Mouse (Mus musculus) stomach, postnatal 0 days (tissue): ENCODE measurements at regions not wholly inside any gene's neighbourhood (a gene's known extent, or its start where the extent isn't known, plus 50 kb on each side); places are given as distances from the start of the nearest gene placed in this dataset.

Experiments used
- CTCF ChIP-seq: IDR thresholded peaks from 2 replicates; pipeline ENCODE4 v1.5.1; 2016; ENCODE audit warnings: antibody characterized with exemption, low read depth, mild to moderate bottlenecking, moderate library complexity
- EP300 ChIP-seq: optimal IDR thresholded peaks from 2 replicates; pipeline ENCODE3; 2016; ENCODE audit warnings: antibody characterized with exemption

DNA sequence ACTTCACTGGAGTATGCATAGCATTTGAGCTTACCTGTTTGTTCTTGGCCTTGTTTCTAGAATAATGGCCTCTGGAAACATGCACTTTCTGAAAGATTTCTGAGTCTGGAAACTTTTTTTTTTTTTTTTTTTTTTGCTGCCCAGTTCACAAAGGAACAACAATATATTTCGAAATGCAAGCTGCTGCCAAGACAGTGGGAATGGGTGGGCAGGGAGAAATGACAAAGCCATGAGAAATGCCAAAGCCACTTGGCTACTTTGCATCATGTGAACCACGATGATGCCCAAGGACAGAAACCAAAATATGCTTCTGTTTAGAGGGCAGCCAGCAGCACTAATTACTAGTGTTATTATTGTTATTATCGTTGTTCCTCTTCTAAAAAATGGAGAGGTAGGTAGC lies 218.7 kb upstream of the Ptger4 start:
- TF ChIP-seq CTCF (no peak), EP300 (no peak)
